Mouse (Mus musculus): ENCODE results near the gene Scgn.

DNA sequence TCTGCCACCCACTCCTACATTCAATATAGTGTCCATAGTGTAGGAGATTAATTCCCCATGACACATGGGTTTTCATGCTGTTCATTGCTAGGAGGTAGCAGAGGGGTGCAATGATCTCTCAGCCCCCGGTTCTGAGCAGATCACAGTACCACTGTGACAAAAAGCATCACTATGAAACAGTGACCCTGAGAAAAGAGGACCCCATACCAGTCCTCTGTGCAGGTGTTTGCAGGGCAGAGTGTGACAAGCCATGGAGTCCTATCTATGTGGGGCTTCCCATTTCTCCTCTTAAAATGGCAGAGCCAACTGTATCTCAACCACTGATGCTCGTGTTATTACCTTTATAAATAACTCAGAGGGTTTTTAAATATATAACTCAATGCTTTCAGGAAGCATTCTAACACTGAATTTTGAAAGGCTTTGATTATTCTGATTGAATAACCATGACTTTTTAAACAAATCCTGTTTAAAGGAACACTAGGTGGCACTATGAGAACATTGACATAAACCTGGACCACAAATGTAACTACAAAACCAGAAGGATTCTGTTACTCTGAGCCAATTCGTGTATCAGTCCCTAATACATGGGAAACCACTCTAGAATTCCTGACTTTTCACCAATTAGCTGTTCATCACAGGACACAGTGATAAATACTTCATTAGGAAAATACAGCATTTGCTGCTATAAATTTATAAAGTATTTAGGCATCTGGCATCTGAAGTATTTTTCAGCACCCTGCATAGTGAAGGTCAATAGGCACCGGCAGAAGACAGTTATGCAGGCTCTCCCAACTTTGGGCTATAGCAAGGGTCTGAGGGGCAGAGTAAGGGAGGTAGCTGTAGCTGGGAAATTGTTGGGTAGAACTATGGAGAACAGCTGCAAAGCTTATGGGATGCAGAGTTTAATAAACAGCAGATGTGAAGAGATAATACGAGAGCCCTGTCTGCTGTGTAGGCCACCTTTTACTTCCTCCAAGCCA is 36.5 kb upstream of the Scgn start:
- TF ChIP-seq CTCF (conservative IDR thresholded peaks at IDR 0.05; ENCODE audit: low read length) (0 out of 2 replicates have a peak, but pooled peaks have one; percentile 9), POU5F1 (IDR thresholded peaks at IDR 0.05; ENCODE audit: borderline replicate concordance, low read length) (no peak), NANOG (IDR thresholded peaks at IDR 0.05; ENCODE audit: borderline replicate concordance, low read length) (no peak)
